Mouse (Mus musculus): ENCODE results near the gene Ccpg1os.

Gene Ccpg1os

DNA sequence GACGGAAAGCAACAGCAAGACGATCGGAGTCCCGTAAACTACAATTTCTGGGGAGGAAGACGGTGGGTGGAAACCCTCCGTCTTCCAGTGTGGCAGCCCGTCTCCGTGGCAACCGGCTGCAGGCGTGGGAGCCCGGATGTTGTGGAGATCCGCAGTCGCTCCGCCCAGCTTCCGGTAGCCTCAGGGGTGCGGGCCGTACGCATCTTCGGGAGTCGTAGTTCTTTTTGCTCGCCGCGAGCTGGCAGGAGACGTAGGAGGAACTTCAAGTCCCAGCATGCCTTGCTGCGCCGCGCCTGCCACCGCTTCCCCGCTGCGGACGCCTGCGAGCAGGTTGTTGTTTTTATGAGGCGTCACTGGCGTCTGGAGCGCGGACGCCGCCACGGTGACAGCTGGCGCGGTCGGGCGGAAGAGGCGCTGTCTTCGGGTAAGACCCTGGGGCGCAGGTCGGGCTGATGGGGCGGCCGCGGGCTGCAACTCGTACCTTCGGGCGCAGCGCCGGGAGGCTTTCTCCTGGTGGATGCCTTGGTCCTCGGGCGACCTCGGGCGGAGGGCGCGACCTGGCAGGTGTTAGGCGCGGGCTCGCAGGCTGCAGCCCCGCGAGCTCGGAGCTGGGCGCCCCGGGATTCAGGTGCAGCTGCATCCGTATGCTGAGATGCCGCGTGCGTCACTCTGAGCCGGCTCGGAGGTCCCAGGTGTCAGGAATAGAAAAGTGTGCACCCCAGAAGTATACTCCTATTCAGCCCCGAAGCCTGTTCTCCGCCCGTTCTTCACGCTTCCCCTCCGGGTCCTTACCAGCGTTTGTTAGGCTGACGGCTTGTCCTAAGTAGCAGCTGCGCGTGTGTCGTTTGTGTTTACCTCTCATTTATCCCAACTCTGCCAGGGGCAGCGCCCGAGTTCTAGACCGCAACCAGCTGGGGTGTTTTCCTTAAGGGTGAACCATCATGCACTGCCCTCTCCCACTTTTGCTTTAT, at the start of gene Ccpg1os, which contains the start of gene Ccpg1:
Ccpg1os (minus strand) TSS at position 133 of the 971 bp plus-strand sequence.
Ccpg1 (plus strand) TSS at position 180 of the 971 bp plus-strand sequence.
- DNase-seq (ENCODE audit: low spot score): peak; percentile 87

DNA sequence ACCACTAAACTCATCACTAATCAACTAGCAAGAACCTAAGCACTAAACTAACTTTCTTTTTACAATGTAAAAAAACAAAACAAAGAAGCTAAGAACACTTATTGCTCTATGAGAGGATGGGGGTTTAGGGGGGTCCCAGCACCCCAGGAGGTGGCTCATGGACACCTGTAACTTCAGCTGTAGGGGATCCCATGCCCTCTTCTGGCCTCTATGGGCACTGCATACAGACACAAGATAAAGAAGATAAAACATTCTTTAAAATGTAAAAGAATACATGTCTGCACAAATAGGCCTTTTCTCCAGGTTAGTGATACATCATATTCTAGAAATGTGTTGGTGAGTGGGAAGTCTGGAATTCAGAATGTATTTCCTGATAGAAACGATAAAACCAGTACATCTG, 48.2 kb upstream of the Ccpg1os start:
- no peak for DNase-seq (ENCODE audit: low spot score)

DNA sequence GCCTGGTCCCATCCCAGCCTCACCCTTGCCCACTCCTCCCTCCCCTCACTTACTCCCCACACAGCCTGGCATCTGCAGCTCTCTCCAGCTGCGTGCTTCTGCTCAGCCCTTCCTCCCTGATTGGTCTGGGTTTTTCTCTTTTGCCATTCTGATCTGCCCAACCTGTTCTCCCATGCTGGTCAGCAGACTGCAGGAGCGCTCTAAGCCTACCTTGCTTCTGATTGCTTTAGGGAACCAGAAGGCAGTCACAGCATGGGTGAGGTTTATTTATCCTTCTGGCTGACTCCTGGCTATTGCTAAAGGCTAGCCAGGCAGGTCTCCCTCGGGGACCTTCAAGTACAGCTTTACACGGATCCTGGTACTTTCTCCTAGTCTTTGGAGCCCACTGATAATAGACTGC, 46.2 kb upstream of the Ccpg1os start:
- no peak for DNase-seq (ENCODE audit: low spot score)

DNA sequence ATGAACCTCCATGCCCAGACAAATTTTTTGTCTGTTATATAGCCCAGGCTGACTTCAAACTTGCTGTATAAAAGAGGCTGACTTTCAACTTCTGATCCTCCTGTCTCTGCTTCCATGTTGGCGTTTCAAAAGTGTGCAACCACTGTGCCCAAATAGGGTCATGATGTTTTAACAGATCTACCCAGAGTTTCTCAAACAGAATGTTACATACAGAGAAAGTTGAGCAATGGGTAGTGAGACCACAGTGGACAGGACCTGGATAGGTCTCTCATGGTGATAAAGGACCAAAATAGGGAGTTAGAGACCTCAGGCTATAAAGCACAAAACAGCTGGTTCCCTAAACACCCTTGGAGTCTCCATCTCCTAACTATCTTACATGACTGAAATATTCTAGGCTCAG, 45.3 kb upstream of the Ccpg1os start:
- no peak for DNase-seq (ENCODE audit: low spot score)

DNA sequence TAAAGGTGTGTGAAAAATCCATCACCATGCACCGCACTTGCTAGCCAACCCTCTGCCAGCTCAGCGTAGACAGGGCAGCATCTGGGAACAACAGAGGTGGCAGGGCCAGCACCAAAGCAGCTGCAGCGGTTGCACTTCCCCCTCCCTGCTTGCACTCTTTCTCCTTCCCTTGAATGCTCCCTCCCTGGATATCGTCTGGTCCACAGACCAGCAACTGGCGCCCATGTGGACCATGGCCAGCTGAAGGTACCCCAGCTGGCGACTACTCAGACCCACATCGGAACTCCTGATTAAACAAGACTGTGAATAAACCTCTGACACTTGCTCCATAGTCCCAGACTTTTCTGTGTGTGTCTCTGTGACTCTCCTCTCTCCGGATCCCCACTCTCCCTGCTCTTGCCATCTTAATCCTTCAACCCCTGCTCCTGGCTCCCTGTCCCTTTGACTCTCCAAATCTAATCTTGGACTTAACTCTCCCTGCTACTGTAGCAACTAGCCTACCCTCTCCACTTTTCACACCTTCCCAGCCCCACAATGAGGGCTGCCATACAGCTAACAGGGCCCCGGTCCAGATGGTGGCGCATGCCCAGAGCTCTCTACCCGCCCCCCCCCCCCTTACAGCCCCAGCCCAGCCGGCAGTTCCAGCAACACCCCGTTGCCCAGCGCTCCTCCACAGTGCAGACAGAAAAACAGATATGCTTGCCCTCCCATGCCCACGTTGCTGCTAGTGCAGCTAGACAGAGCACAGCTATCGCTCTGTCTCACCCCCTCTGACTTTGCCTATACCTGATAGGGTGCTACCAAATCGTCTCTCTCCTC, 40.8 kb upstream of the Ccpg1os start:
- DNase-seq (ENCODE audit: low spot score): no peak

DNA sequence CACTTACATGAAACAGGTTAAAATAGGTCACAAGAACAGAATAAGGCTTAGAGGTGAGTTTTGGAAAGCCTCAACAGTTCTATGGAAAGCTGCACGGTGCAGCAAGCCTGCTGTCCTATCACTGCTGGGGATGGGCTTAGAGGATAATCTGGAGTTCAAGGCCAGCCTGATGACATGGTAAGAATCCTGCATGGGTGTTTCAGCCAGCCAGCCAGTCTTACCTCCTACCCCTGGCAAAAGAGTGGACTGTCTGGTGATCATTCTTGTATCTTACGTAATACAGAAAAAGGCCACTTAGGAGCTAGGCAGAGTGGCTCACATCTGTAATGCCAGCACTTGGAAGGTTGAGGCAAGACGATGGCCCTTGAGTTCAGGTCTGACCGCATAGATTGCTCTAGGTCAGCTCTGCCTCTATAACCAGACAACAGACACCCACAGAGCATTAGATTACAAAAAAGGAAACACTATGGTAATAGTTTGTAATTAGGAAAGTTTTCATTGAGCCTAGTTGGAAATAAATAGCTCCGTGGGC, 35.5 kb upstream of the Ccpg1os start:
- DNase-seq (ENCODE audit: low spot score): no peak

DNA sequence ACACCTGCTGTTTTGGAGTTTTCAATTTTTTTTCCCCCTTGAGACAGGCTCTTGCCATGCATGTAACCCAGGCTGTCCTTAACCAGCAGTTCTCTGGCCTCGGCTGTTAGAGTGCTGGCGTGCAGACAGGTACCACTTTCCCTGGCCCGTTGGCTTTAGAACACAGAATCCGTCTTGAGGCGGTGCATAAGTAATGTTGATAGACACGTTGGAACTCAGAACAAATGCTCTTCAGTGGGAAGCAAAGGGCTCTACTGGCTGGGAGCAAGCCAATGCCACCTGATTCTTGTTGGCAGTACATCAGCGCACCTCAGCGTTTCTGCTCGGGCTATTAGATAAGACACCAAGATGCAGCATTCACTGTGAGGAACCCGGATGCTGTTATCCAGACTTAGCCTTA, 34.7 kb upstream of the Ccpg1os start:
- DNase-seq (ENCODE audit: low spot score): no peak

DNA sequence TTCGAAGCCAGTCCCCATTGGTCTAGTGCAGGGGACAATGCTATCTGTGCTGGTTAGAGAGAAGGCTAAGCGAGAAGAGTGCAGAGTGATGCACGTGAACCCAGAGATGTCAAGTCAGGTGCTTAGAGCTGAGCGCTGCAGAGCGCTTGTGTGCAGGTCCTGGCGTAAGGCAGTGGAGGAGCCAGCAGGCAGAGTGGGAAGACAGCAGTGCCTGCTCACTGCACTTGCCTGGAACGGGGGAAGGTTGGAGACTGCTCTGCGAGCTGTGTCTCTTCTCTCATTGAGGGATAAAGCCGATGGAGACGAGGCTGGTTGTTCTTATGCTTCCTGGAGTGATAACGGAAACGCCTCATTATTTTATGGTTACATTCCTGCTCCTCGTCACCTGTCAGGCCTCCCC, 29.5 kb upstream of the Ccpg1os start:
- no peak for DNase-seq (ENCODE audit: low spot score)

DNA sequence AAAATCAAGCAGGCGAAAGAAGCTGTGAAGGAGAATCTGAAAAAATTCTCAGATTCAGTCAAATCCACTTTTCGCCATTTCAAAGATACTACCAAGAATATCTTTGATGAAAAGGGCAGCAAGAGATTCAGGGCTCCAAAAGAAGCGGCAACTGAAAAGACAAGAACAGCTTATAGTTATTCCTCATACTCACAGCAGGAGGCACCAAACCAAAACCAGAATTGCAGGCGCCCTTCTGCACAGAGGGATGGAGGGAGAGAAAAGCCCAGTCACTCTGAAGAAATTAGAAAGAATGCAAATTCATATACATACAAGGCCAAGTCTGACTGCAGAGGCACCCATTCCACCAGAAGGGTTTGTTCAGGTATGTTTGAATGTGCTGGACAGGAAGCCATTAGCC, 27.4 kb upstream of the Ccpg1os start:
- DNase-seq (ENCODE audit: low spot score): no peak

DNA sequence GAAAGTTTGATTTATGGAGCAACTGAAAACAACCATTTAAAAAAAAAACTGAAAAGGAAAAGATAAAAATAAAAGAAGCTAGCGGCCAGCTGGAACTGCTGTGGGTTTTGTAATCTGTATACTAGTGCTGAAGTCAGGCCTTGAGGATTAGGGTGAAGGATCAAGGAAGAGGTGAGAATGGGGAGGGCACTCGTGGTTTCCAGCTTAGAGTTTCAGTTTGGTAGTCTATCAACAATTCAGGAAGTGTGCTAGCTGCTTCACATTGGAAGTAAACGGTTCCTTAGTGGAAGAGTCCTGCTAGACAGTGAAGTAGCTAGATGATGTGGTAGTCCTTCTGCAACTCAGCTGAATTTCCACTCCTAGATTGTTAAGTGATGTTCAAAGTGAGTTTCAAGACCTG, 23.2 kb upstream of the Ccpg1os start:
- DNase-seq (ENCODE audit: low spot score): no peak

DNA sequence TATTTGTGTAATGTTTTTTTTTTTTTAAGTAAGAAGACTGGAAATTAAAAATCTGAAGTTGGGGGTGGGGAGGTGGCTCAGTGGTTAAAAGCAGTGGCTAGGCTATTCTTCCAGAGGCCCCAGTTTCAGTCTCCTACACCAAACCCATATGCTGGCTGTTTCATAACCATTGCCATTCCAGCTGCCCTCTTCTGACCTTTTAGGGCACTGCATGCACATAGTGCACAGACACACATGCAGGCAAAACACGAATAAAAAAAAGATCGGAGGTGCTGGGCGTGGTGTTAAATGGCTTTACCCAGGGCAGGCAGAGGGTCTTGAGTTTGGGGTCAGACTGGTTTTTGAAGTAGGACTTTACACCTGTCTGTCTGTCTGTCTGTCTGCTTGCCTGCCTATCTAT, 21.0 kb upstream of the Ccpg1os start:
- DNase-seq (ENCODE audit: low spot score): no peak

DNA sequence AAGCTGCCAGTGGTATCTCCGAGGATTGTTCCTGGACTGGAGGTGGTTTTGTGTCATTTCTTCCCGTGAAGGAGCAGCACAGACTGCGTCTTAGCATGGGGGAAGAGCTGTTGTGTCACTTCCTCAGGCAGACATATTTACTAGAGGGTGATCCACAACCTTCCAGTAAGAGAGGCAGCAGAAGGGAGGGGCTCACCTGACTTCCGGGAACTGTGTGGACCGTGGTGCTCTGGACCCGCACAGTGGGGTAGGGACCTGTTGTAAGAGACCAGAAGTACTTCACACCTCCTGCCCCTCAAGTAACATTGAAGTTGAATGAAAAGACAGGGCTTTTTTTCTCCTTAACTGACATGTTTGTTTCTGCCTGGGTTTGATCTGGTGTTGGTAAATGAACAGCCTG, 19.9 kb upstream of the Ccpg1os start:
- DNase-seq (ENCODE audit: low spot score): no peak

DNA sequence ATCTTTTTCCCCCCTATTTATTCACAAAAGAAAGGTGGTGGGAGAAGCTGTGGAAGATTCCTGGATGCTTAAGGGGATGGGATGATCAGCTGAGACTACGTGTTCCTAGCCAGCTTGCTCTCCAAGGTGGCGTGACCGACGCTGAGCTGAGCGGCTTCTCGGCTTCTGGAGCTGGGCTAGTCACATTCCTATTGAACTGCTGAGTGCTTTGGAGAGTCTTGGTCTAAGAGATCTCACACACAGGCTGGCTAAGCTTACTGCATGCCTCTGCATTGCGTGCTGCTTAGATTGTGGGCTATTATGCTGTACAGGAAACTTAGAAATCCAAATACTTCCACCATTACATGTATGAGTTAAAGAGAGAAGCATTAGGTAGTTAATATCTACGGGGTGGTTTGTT, 18.9 kb upstream of the Ccpg1os start:
- DNase-seq (ENCODE audit: low spot score): no peak

DNA sequence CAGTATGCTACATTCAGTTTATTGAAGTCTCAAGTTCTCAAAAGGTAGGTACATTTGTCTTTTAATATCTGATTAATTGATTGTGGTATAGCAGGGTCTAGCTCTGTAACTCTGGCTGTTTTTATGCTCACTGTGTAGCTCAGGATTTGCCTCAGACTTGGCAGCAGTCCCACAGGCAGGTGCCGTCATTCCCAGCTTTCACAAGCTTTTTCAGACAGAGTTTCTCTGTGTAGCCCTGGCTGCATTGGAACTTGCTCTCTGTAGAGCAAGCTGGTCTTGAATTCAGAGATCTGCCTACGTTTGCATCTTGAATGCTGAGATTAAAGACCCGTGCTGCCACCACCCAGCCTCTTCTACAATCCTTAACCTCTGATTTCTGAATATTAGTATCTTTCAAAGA, 17.0 kb upstream of the Ccpg1os start:
- no peak for DNase-seq (ENCODE audit: low spot score)

DNA sequence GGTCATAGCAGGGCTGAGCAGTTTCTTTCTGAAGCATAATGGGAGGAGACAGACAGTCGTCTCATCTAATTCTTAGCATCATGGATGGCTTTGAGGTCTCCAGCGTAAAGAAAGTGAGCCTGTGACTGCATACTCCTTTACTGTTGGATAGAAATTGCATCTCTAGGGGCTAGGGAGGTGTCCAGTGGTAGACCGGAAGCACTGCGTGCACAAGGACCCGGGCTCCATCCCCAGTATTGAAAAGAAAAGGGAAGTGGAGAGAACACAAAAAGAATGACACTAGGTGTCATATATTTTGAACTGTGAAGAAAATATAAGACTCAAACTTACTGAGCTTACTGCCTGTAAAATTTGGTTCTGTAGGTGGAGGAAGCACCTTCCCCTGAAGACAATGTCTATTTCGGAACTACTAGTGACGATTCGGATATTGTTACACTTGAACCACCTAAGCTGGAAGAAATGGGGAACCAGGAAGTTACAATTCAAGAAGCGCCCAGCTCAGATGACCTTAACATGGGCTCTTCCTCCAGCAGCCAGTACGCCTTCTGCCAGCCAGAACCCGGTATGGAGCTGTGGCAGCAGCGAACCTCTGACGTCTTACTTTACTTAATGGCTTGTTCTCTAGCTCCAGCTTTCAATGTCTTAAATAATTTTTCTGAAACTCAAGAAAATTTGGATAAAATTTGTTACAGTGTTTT, 16.3 kb upstream of the Ccpg1os start:
- DNase-seq (ENCODE audit: low spot score): no peak

DNA sequence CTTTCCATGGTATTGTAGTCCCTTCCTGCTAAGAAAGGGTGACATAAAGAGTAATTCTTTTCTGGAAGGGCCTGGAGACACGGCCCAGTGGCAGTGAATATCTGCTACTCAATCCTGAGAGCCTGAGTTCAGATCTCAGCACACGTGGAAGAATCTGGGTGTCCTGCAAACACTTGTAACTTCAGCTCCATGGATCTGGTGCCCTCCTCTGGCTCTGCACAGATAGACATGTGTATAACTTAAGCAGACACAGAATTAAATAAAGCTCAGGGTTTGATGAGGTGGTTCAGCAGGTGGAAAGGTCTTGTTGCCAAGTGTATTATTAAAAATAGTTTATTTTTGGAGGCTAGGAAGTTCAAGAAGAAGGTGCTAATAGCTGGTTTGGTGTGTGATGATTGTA, 15.3 kb upstream of the Ccpg1os start:
- DNase-seq (ENCODE audit: low spot score): no peak

DNA sequence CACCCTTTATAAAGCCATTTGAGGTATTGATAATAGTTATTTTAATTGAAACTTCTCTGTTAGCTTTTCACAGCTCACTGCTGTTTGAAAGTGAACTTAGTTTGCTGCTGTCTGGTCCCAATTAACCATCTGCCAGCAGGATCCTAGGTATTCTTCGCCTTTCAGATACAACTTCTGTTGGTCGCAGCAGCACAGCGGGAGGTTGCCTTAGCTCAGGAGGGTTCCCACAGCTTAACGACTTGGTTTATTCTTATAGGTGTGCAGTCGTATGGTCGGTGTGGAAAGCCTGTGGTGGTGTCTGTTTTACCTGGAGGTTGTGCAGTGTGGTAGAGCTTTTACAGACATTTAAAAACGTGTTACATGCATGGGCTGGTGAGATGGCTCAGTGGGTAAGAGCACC, 11.6 kb upstream of the Ccpg1os start:
- DNase-seq (ENCODE audit: low spot score): no peak

DNA sequence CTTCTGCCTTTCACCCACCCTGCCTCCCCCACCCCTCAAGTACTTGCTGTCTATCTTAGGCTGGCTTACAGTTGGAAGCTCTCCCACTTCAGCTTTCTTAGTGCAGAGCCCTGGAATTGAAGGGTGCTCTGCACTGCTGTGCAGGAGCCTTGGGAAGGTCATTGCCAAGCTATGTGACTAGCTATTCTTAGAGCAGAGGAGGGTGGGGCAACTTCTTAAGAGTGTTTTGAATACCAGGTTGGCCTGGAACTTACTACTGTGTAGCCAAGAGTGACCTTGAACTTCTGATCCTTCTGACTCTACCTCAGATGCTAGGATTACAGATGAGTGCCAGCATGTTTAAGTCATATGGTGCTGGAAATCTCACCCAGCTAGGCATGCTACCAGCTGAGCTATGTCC, 11.0 kb upstream of the Ccpg1os start:
- DNase-seq (ENCODE audit: low spot score): no peak

DNA sequence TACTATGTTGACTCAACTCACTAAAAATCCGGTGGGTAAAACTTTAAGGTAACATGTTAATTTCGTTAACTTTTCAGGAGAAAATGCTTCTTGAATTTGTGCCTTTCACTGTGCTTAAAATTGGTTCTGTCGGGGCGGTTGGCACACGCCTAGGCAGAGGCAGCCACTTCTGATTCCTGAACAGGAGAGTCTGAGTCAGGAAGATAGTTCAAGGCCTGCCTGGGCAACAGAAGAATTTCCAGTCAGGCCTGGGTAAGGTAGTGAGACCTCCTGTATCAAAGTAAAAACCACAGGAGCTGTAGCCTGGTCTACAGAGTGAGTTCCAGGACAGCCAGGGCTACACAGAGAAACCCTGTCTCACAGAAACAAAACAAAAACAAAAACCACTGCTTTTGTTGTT, 7.4 kb upstream of the Ccpg1os start:
- DNase-seq (ENCODE audit: low spot score): no peak

DNA sequence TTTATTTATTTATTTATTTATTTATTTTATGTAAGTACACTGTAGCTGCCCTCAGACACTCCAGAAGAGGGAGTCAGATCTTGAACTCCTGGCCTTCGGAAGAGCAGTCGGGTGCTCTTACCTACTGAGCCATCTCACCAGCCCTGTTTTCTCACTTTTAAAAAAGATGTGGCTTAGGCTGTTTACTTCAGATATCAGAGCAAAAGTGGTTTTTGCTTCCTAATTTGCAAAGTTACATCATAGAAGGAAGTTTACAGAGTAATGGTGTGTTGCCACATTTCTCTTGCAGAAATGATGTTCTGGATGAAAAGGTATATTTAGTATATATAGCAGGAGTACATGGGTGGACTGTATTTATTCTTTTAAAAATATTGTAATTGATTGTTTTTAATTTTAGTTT, 6.2 kb upstream of the Ccpg1os start:
- no peak for DNase-seq (ENCODE audit: low spot score)

DNA sequence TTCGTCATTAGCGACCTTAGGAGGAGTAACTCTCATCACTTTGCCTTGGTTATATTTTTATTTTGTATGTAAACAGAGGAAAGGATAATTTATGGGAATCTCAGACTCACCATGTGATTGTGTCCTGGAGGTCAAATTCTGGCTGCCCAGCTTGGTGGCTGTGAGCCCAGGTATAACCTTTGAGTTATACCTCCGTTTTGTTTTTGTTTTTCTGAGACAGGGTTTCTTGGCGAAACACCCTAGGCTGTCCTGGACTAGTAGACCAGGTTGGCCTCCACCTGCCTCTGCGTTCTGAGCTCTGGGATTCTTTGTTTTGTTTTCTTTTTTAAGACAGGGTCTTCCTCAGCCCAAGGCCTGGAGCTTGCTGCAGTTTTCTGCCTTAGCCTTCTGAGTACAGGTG, 3.5 kb upstream of the Ccpg1os start:
- no peak for DNase-seq (ENCODE audit: low spot score)

DNA sequence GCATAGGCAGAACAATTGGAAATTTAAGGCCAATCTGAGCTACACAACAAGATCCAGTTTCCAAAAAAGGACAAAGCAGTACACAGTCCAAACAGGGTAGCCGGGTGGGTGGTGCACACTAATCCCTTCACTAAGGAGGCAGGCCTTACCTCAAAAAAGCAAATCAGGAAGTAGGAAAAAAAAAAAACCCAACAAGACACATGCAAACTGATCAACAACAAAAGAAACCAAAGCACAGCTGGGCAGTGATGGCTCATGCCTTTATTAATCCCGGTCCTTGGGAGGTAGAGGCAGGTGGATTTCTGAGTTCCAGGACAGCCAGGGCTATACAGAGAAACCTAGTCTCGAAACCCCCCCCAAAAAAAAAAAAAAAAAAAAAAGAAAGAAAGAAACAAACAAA, 2.5 kb upstream of the Ccpg1os start:
- DNase-seq (ENCODE audit: low spot score): no peak
